Mouse (Mus musculus): ENCODE results near the gene Nkain2. TPM values are rescaled to one million over a fixed set of nuclear protein-coding genes. Genes with fewer than 3 reads are reported as not detected.

The Nkain2 gene
- polyA plus RNA-seq (2014; fragmentation: Nextera tagmentation; extraction: Ambion mirVana), result 13.6 and 25.6 TPM in 2 replicates

DNA sequence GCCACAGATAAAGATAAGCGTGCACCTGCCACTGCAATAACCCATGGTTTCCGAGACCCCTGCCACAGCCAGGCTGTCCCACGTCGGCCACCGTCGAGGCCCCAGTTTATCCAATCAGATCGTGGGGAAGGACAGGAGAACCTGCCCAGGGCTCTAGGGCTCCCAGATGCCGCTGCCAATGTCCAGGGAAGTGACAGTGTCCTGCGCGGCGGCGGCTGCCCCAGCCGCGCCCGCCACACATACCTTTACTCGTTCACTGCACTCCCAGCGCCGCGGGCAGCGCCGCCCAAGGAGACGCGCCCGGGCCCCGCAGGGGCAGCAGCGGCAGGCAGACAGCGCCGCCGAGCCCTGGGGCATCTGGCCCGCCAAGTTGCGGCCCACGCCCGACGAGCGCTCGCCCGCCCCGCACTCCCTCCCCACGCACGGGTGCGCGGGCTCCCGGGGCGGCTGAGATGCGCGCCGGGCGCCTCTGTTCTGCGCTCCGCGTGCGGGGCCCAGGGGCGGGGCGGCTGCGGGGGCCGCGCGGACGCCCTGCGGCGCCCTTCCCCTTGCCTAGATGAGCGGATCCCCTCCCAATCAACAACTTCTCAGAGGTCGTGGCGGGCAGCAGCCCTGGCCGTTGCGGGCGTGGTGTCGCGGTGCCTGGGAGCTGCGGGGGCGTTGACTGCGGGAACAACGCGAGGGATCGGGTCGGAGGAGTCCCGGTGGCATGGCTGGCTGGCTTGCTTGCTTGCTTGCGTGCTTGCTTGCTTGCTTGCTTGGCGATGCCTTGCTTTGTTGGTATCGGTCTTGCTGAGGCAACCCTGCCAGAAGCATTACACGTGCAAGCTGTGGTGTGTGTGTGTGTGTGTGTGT is at the start of gene Nkain2:
Gene Nkain2, minus strand, starts transcription at position 811 of the 855 bp plus-strand sequence.
- Histone ChIP-seq H3K9me3 (ENCODE audit: control insufficient read depth, low read length) (no peaks in the 10 kb centered on the region), H3K4me1 (ENCODE audit: control insufficient read depth, insufficient read depth, low read length) (no peaks in the 10 kb centered on the region), H3K4me3 (replicated peaks; ENCODE audit: low read depth, low read length) (peak within 1 kb of the TSS; percentile 86), H3K9ac (replicated peaks; ENCODE audit: low read length) (peak within 1 kb of the TSS; percentile 92), H3K4me2 (ENCODE audit: low read length) (peak within 1 kb of the TSS; percentile 80), H3K27ac (replicated peaks; ENCODE audit: low read depth, low read length) (peak within 1 kb of the TSS; percentile 89), H3K36me3 (ENCODE audit: control insufficient read depth, insufficient read depth, low read length) (no peaks in the 10 kb centered on the region), H3K27me3 (ENCODE audit: control insufficient read depth, insufficient read depth, low read length) (no peaks in the 10 kb centered on the region)
- ATAC-seq (ENCODE audit: low FRiP score, low TSS enrichment) (peak; percentile 88), DNase-seq (peak; percentile 86)
- under 1% methylated on average over 81 of the region's 81 CpGs for WGBS

DNA sequence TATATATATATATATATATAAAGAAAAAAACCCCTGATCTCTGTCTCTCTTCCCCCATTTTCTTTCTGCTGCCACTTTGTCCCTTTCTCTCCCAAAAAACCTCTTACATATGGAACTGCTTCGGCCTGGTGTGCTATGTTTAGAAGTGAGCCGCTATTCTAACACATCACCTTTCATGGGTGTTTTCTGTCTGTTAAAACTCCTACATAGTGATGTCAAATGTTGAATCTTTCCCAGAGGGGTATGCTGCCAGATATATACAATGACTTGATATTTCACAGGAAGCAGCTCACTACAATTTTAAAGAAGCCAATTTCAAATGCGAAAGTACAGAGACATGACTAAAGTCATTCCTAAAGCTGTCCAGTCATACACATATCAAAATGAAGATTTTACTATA is 49.6 kb upstream of the Nkain2 start:
- WGBS, result 97% methylated on average over 3 of the region's 3 CpGs
- DNase-seq, result no peak
- H3K4me1 ChIP-seq (ENCODE audit: control insufficient read depth, insufficient read depth, low read length), result no peaks in the 10 kb centered on the region
- no peaks in the 10 kb centered on the region for H3K36me3 ChIP-seq (ENCODE audit: control insufficient read depth, insufficient read depth, low read length)
- no peak overlapping the region for H3K4me3 ChIP-seq (replicated peaks; ENCODE audit: low read depth, low read length)
- ATAC-seq (ENCODE audit: low FRiP score, low TSS enrichment), result no peak
- no peaks in the 10 kb centered on the region for H3K9me3 ChIP-seq (ENCODE audit: control insufficient read depth, low read length)
- no peaks in the 10 kb centered on the region for H3K27me3 ChIP-seq (ENCODE audit: control insufficient read depth, insufficient read depth, low read length)
- no peak overlapping the region for H3K4me2 ChIP-seq (ENCODE audit: low read length)
- H3K9ac ChIP-seq (replicated peaks; ENCODE audit: low read length), result no peak overlapping the region
- H3K27ac ChIP-seq (replicated peaks; ENCODE audit: low read depth, low read length), result no peak overlapping the region

DNA sequence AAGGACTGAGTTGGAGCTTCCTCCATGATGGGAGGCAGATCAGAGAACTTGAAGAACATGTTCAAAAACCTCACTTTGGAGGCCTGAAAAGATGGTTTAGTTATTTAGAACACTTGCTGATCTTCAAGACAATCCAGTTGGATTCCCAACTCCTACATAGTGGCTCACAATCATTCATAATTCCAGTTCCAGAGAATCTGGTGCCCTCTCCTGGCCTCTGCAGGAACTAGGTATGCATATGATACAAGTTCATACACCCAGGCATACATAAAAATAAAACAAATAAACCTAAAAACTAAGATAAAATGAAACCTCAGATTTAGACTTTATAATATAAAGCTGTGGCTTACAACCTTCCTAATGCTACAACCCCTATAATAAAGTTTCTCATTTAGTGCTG is 4.8 kb upstream of the Nkain2 start:
- Histone ChIP-seq H3K4me1 (ENCODE audit: control insufficient read depth, insufficient read depth, low read length) (no peaks in the 10 kb centered on the region), H3K27me3 (ENCODE audit: control insufficient read depth, insufficient read depth, low read length) (no peaks in the 10 kb centered on the region), H3K9me3 (ENCODE audit: control insufficient read depth, low read length) (no peaks in the 10 kb centered on the region), H3K36me3 (ENCODE audit: control insufficient read depth, insufficient read depth, low read length) (no peaks in the 10 kb centered on the region), H3K4me2 (ENCODE audit: low read length) (no peak overlapping the region), H3K4me3 (replicated peaks; ENCODE audit: low read depth, low read length) (no peak overlapping the region), H3K27ac (replicated peaks; ENCODE audit: low read depth, low read length) (no peak overlapping the region), H3K9ac (replicated peaks; ENCODE audit: low read length) (no peak overlapping the region)
- ATAC-seq (ENCODE audit: low FRiP score, low TSS enrichment) (no peak), DNase-seq (peak; percentile 79)

GRCm38 (mm10) chr10:32890507-32891131 is 357 bp upstream of the Nkain2 start:
- Histone ChIP-seq H3K36me3 (ENCODE audit: control insufficient read depth, insufficient read depth, low read length) (no peaks in the 10 kb centered on the region), H3K4me3 (replicated peaks; ENCODE audit: low read depth, low read length) (peak overlapping the region; percentile 86), H3K27me3 (ENCODE audit: control insufficient read depth, insufficient read depth, low read length) (no peaks in the 10 kb centered on the region), H3K4me1 (ENCODE audit: control insufficient read depth, insufficient read depth, low read length) (no peaks in the 10 kb centered on the region), H3K4me2 (ENCODE audit: low read length) (peak overlapping the region; percentile 80), H3K27ac (replicated peaks; ENCODE audit: low read depth, low read length) (peak overlapping the region; percentile 89), H3K9ac (replicated peaks; ENCODE audit: low read length) (peak overlapping the region; percentile 92), H3K9me3 (ENCODE audit: control insufficient read depth, low read length) (no peaks in the 10 kb centered on the region)
- 3% methylated on average over 13 of the region's 13 CpGs for WGBS
- ATAC-seq (ENCODE audit: low FRiP score, low TSS enrichment) (peak; percentile 59), DNase-seq (peak; percentile 85)

GRCm38 (mm10) chr10:32881977-32882376 is 8.3 kb downstream of the Nkain2 start:
- ATAC-seq (ENCODE audit: low FRiP score, low TSS enrichment), result no peak
- DNase-seq, result peak; percentile 13
- H3K4me3 ChIP-seq (replicated peaks; ENCODE audit: low read depth, low read length), result no peak overlapping the region

GRCm38 (mm10) chr10:32870691-32871406 is 19.4 kb downstream of the Nkain2 start:
- ATAC-seq (ENCODE audit: low FRiP score, low TSS enrichment), result no peak
- DNase-seq, result peak; percentile 22
- H3K4me3 ChIP-seq (replicated peaks; ENCODE audit: low read depth, low read length), result no peak overlapping the region

More at GRCm38 (mm10) chr10:32881977-32882376, 8.3 kb downstream of the Nkain2 start:
- Histone ChIP-seq H3K9me3 (ENCODE audit: control insufficient read depth, low read length) (no peaks in the 10 kb centered on the region), H3K36me3 (ENCODE audit: control insufficient read depth, insufficient read depth, low read length) (no peaks in the 10 kb centered on the region), H3K4me1 (ENCODE audit: control insufficient read depth, insufficient read depth, low read length) (no peaks in the 10 kb centered on the region), H3K9ac (replicated peaks; ENCODE audit: low read length) (no peak overlapping the region), H3K27ac (replicated peaks; ENCODE audit: low read depth, low read length) (no peak overlapping the region), H3K27me3 (ENCODE audit: control insufficient read depth, insufficient read depth, low read length) (no peaks in the 10 kb centered on the region), H3K4me2 (ENCODE audit: low read length) (no peak overlapping the region)
- 63% methylated on average over 6 of the region's 6 CpGs for WGBS

GRCm38 (mm10) chr10:32869541-32869940 is 20.7 kb downstream of the Nkain2 start:
- Histone ChIP-seq H3K27ac (replicated peaks; ENCODE audit: low read depth, low read length) (no peak overlapping the region), H3K9ac (replicated peaks; ENCODE audit: low read length) (no peak overlapping the region), H3K27me3 (ENCODE audit: control insufficient read depth, insufficient read depth, low read length) (no peaks in the 10 kb centered on the region), H3K4me3 (replicated peaks; ENCODE audit: low read depth, low read length) (no peak overlapping the region), H3K9me3 (ENCODE audit: control insufficient read depth, low read length) (no peaks in the 10 kb centered on the region), H3K4me2 (ENCODE audit: low read length) (no peak overlapping the region), H3K36me3 (ENCODE audit: control insufficient read depth, insufficient read depth, low read length) (no peaks in the 10 kb centered on the region), H3K4me1 (ENCODE audit: control insufficient read depth, insufficient read depth, low read length) (no peaks in the 10 kb centered on the region)
- WGBS, result 37% methylated on average over 1 of the region's 1 CpGs
- no peak for DNase-seq
- no peak for ATAC-seq (ENCODE audit: low FRiP score, low TSS enrichment)

More at GRCm38 (mm10) chr10:32870691-32871406, 19.4 kb downstream of the Nkain2 start:
- H3K4me2 ChIP-seq (ENCODE audit: low read length), result no peak overlapping the region
- H3K27ac ChIP-seq (replicated peaks; ENCODE audit: low read depth, low read length), result no peak overlapping the region
- H3K9me3 ChIP-seq (ENCODE audit: control insufficient read depth, low read length), result no peaks in the 10 kb centered on the region
- H3K4me1 ChIP-seq (ENCODE audit: control insufficient read depth, insufficient read depth, low read length), result no peaks in the 10 kb centered on the region
- WGBS, result 90% methylated on average over 1 of the region's 1 CpGs
- no peaks in the 10 kb centered on the region for H3K27me3 ChIP-seq (ENCODE audit: control insufficient read depth, insufficient read depth, low read length)
- no peak overlapping the region for H3K9ac ChIP-seq (replicated peaks; ENCODE audit: low read length)
- H3K36me3 ChIP-seq (ENCODE audit: control insufficient read depth, insufficient read depth, low read length), result no peaks in the 10 kb centered on the region

GRCm38 (mm10) chr10:32815210-32815883 is 74.9 kb downstream of the Nkain2 start:
- ATAC-seq (ENCODE audit: low FRiP score, low TSS enrichment), result no peak
- H3K4me2 ChIP-seq (ENCODE audit: low read length), result no peak overlapping the region

More at GRCm38 (mm10) chr10:32815210-32815883, 74.9 kb downstream of the Nkain2 start:
- no peak overlapping the region for H3K9ac ChIP-seq (replicated peaks; ENCODE audit: low read length)
- no peaks in the 10 kb centered on the region for H3K9me3 ChIP-seq (ENCODE audit: control insufficient read depth, low read length)
- WGBS, result 75% methylated on average over 4 of the region's 4 CpGs
- H3K4me1 ChIP-seq (ENCODE audit: control insufficient read depth, insufficient read depth, low read length), result no peaks in the 10 kb centered on the region
- no peak for DNase-seq
- H3K27me3 ChIP-seq (ENCODE audit: control insufficient read depth, insufficient read depth, low read length), result no peaks in the 10 kb centered on the region
- H3K27ac ChIP-seq (replicated peaks; ENCODE audit: low read depth, low read length), result no peak overlapping the region
- H3K4me3 ChIP-seq (replicated peaks; ENCODE audit: low read depth, low read length), result no peak overlapping the region
- no peaks in the 10 kb centered on the region for H3K36me3 ChIP-seq (ENCODE audit: control insufficient read depth, insufficient read depth, low read length)
